Mouse (Mus musculus): ENCODE measurements at regions not wholly inside any gene's neighbourhood (a gene's known extent, or its start where the extent isn't known, plus 50 kb on each side); places are given as distances from the start of the nearest gene placed in this dataset.

DNA sequence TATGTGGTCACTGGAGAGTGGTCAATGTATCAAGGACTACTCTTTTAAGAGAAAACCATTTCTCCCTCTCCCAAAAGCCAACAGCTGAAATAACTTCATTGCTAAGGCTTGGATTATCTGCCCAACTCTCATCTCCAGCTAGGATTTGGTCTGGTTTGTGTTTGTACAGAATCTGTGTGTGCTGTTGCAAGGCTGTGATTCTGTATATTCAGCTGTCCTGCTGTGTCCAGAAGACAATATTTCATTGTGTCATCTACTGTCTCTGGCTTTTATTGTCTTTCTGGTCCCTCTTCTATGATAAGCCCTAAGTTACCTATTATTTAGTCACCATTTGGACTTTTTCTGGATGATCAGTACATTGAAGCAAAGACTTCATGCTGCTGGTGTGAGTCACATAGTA, 110.9 kb downstream of the Cenpc1 start:
- no peak for DNase-seq (ENCODE audit: inconsistent age in 2 of 2, low spot score in 1 of 2)

DNA sequence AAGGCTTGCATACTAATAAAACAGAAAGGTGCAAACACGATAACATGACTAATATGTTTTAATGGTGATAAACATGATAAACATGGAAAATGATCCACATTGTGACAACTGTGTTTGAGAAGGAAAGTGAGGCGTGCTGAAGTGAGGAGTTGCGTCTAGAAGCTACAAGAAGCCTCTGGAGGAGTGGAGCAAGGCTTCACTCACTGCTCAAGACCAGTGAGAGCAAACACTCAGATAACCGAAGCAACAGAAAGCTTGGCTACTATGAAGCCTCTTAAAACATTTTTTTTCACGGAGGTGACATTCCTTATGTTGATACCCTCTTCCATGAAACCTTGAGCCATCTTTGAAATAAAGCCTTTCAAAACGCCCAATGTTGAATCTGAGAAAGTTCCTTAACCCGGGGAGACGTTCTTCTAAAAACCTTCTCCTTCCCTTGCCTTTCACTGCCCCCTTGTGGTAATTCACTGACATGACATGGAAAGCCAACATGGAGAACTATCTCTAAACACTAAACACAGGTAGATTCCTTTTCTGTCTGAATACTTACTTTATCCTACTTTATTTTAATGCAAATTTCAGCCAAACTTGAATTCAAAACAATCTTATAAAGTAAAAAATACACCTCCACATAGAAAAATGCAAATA, 128.6 kb downstream of the Cenpc1 start:
- peak; percentile 6 to 63 for DNase-seq (ENCODE audit: inconsistent age in 2 of 2, low spot score in 1 of 2)

DNA sequence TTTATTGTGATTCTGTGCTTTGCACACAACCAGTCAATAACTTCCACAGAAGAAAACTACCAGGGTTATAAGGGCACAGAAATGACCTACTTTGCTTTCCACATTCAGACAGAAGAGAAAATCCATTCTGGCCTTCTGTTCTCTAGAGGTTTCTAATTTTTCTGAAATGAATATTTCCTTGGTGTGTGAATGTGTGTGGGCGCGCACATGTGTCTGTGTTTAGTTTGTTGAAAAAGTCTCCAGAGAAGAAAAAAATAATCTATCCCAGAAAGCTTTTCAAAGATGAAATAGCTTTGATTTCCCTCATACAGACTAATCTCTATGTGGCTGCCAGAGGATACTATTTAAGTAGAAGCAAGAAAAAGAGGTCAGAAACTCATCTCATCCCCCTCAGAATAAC, 147.1 kb downstream of the Cenpc1 start:
- DNase-seq (ENCODE audit: inconsistent age in 2 of 2, low spot score in 1 of 2), result no peak

GRCm38 (mm10) chr5:85915000-85915399, 150.4 kb downstream of the Cenpc1 start:
- no peak for DNase-seq (ENCODE audit: inconsistent age in 2 of 2, low spot score in 1 of 2)

DNA sequence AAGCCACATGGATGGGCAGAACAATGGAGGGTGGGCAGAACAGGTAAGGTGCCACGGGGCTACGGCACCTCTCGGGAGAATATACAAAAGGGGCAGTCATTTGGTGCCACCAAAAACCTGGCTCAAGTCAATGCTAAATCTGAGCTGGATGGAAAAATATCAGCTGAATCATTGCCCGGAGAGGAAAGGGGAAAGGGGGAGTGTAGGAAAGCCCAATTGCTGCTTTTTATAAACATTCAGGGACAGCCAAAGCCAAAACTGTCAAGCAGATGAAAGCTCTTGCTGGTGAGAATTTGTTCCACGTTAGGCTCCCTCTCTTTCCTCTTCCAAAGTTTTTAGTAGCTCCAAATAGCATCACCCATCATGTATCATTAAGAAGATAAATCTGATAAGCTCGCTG, 168.9 kb downstream of the Cenpc1 start:
- no peak for DNase-seq (ENCODE audit: inconsistent age in 2 of 2, low spot score in 1 of 2)

- no peak for DNase-seq (ENCODE audit: inconsistent age in 2 of 2, low spot score in 1 of 2)
Observed at GRCm38 (mm10) chr5:85895814-85896213, 169.6 kb downstream of the Cenpc1 start.

DNA sequence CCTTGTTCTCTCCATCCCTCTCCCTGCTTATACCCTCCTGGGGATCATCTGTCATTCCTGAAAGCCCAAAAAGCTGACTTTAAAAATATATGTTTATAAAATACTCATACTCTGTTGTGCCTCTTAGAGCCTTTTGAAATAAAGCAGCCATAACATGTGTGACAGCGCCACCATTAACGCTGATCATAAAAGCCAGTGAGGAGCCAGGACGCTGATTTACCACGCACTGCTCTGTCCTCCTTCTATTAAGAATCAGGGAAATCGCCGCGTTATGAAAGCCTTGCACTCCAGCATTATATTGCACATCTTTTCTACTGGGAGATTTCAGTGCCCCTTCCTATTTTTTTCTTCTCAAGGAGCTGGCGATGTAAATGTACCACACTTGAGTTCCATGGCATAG, 195.1 kb downstream of the Cenpc1 start:
- DNase-seq (ENCODE audit: inconsistent age in 2 of 2, low spot score in 1 of 2), result no peak

DNA sequence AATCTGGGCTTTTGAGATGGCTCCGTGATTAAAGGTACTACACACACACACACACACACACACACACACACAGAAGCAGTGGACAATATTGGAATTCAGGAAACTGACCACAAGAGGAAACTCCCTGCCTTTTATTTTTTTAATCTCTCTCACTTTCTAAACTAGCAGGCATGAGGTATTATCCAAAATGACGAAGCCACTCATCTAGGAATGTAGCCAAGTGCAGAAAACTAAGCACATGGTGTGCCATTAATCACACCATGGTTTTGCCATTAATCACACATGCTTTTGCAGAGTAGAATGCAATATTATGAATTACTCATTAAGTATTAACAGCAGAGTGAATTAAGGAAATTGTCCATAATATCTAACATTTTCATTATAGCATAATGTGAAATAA, 232.8 kb downstream of the Cenpc1 start:
- no peak for DNase-seq (ENCODE audit: inconsistent age in 2 of 2, low spot score in 1 of 2)

DNA sequence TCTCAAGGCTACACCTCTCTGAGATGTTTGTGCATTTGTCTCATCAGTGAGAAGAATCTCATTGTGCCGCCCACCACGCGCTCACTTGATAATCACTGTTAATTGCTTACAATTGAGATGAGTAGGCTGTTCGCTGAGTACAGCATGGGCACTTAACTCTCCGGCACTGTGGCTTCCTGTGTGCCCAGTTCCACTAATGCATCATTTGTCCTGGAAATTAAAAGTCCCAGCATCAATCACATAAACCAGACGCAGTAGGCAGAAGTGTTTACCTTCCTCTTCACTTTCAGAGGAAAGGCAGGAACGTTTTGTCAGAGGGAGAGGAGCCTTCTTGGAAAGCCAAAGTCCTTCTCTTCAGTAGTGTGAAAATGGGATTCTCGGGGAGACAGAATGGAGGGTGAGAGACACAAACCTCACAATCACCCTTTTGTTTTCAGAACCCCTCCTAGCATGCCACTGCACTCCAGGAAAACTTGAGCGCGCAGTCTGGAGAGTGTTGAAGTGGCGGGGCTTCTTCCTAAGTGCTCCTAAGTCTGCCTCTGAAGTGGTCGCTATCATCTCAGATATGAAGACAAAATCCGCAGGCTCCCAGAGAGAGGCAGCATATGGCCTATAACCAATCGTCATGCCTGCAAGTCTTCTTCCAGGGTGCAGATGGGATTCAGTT, 269.7 kb downstream of the Cenpc1 start:
- DNase-seq (ENCODE audit: inconsistent age in 2 of 2, low spot score in 1 of 2), result no peak

GRCm38 (mm10) chr5:85793148-85793547, 272.2 kb downstream of the Cenpc1 start:
- no peak for DNase-seq (ENCODE audit: inconsistent age in 2 of 2, low spot score in 1 of 2)

DNA sequence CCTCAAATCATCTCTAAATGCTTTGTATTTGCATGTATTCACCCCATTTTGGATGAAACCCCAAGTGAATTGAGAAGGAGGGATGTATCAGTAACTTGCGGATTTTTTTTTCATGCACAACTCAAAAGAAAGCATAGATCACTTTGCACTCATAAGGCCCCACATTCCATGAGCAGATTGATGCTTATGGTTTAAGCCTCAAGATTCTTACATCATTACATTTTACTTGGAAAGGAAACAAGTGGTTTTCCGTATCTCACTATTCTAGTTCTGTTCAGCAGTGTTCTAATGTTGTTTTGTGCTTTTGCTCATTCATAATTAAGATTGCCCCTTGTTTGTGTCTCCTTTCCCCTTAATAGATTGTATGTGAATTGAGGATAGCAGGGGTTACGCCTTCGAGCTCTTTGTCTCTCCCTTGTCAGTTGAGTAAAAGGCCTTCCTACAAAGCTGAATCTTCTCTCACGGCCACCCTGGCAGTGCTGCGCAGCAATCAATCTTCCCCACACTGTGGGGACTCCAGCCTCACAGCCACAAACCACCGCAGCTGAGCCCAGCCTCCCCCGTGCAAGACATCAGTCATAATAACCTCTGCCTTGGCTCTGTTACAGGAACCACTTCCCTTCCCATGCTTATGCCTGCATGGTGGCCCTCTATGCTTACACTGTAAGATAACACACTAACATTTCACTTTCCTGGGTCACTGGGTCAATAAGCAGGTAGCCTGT, 284.5 kb downstream of the Cenpc1 start:
- no peak for DNase-seq (ENCODE audit: inconsistent age in 2 of 2, low spot score in 1 of 2)

DNA sequence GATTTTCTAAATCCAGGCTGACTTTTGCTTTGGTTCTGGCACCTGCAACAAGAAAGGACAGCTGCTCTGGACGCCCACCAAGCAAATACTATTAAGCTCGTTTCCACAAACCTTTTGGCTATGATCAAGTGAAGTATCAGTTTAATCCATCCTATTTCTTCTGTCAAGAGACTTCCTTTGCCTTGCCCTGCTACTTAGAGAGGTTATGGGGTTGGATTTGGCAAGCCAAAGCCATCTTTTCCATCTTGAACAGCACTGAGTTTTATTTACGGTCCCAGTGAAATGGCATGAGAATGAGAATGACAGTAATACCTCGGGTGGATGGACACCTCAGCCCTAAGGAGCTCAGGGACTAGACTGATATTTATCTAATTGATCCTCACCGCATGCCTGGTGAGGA, 285.4 kb downstream of the Cenpc1 start:
- DNase-seq (ENCODE audit: inconsistent age in 2 of 2, low spot score in 1 of 2), result peak in 1 of 2 experiments; percentile 19

- DNase-seq (ENCODE audit: inconsistent age in 2 of 2, low spot score in 1 of 2), result no peak
Observed at GRCm38 (mm10) chr5:85779205-85779604, 286.2 kb downstream of the Cenpc1 start.

- DNase-seq (ENCODE audit: inconsistent age in 2 of 2, low spot score in 1 of 2), result no peak
Observed at GRCm38 (mm10) chr5:85772660-85773059, 292.7 kb downstream of the Cenpc1 start.

DNA sequence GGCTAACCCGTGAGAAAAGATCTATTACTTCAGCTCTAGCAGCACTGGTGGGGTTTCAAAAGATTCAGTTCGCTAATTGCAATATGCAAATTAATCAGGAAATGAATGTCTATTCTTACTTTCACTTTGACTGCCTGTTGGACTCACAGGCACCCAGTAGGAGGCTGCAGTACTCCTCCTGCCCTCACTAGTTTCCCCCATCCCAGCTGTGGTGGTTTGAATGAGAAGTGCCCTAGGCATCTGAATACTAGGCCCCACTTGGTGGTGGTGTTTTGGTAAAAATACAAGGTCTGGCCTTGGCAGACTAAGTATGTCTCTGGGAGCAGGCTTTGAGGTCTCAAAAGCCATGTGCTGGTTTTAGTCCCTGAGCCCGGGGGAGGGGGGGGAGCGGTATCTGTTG, 293.3 kb downstream of the Cenpc1 start:
- no peak for DNase-seq (ENCODE audit: inconsistent age in 2 of 2, low spot score in 1 of 2)

DNA sequence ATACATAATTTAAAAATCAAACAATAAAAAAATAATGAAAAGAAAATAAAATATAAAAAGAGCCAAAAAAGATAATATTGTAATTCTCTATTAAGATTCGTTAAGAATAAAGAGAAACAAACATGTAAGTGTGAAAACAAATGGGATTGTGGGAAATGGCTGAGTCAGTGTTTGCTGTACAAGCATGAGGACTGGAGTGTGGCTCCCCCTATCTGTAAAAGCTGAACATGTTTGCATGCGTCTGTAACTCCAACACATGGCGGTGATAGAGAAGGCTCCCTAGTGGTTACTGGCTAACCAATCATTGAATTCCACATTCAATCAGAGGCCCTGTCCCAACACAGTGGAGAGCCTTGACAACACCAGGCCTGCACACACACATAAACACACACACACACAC, 298.2 kb downstream of the Cenpc1 start:
- DNase-seq (ENCODE audit: inconsistent age in 2 of 2, low spot score in 1 of 2), result no peak

- peak; percentile 17 to 32 for DNase-seq (ENCODE audit: inconsistent age in 2 of 2, low spot score in 1 of 2)
Observed at GRCm38 (mm10) chr5:85756716-85757115, 308.7 kb downstream of the Cenpc1 start.

DNA sequence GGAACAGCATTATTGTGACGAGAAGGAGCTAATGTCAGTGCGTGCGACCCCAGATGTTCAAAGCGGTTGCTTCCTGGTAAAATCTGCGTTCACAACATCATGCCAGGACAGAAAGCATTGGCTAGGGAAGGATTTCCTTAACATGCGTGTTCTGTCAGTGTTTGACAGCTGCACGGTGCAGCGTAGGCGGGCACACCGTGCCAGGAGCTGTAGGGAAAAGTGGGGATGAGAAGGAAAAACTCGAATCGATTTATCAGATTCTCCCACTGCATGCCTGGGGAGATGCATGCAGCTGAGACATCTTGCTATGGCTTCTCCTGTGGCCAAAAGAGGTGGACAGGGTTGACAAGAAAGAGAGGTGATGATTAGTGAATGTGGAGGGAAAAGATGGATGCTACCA, 311.2 kb downstream of the Cenpc1 start:
- DNase-seq (ENCODE audit: inconsistent age in 2 of 2, low spot score in 1 of 2), result no peak

GRCm38 (mm10) chr5:85753109-85753508, 312.3 kb downstream of the Cenpc1 start:
- DNase-seq (ENCODE audit: inconsistent age in 2 of 2, low spot score in 1 of 2), result no peak

DNA sequence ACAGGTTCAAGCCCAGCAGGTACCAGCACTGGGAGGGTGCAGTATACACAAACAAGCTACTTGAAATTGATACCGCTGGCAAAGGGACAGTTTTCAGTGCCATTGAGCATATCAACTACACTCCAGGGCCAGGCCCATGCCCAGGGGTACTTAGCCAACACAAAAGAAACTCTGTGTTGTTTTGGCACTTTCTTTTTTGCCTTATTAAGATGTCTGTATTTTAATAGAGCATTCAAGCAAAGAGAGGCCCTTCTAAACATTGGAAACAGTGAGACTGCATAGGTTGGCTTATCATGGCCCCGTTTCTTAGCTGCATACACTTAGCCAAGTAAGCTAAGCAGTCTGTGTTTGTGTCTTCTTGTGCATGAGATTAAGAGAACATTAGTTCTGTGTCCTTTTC, 313.7 kb downstream of the Cenpc1 start:
- no peak for DNase-seq (ENCODE audit: inconsistent age in 2 of 2, low spot score in 1 of 2)

DNA sequence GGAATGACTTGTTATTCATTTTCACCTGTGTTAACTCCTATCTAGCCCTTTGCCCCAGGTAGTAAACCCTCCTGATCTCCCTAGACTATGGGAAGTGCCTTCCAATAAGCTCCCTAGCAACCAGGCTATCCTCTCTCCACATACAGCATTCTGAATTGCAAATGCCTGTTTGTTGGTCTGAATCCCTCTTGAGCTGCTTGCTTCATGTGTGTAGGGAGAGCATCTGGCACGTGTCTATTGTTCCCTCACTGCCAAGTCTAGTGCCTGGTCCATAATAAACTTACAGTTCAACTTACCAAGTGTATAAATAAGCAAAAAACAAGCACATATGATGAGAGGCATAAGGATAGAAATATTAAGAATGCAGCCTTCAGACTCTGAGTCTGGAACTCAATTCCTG, 314.5 kb downstream of the Cenpc1 start:
- DNase-seq (ENCODE audit: inconsistent age in 2 of 2, low spot score in 1 of 2), result no peak

- no peak for DNase-seq (ENCODE audit: inconsistent age in 2 of 2, low spot score in 1 of 2)
Observed at GRCm38 (mm10) chr5:85729613-85730012, 335.8 kb downstream of the Cenpc1 start.

All from adrenal gland, adult (tissue).